ENCODE assay signal across 12 mouse cellular contexts in genomic region chr7:142560942-142561855, GRCm38 (mm10). TPM values are rescaled to one million over a fixed set of nuclear protein-coding genes. Genes with fewer than 3 reads are reported as not detected.
A peak's percentile ranks its signal among the peaks of the same experiment; 100 is the strongest.
DNase-seq lines count a peak whose midpoint lies in the region; ATAC-seq lines count a peak whose summit lies in the region.
"Had no signal": no experiment of that assay in that cellular context is flagged by ENCODE, and none has a peak within 500 bp of the region (broad histone marks: within the 10 kb centered on the region; RNA-seq: fewer than 3 reads in every experiment).

No protein-coding gene starts in this region.

- no peak for ATAC-seq in kidney, embryonic 15.5 days (replicated peaks; ENCODE audit: low FRiP score)
- ATAC-seq in intestine, embryonic 15.5 days: peak; percentile 90
- ATAC-seq in liver, embryonic 15.5 days (ENCODE audit: insufficient read depth): peak; percentile 79

- peaks cover 73% of the 10 kb centered on the region for H3K4me1 ChIP-seq in kidney, embryonic 15.5 days
- H3K4me1 ChIP-seq in intestine, embryonic 15.5 days (replicated peaks): peaks cover 67% of the 10 kb centered on the region
- peaks cover 41% of the 10 kb centered on the region for H3K4me1 ChIP-seq in liver, embryonic 15.5 days (replicated peaks)

- 0 out of 2 replicates have a peak overlapping the region, but pooled peaks have one; percentile 5 for H3K9ac ChIP-seq in kidney, embryonic 15.5 days
- H3K9ac ChIP-seq in intestine, embryonic 15.5 days: no peak overlapping the region
- no peak overlapping the region for H3K9ac ChIP-seq in liver, embryonic 15.5 days
- H3K9ac ChIP-seq: hindbrain, embryonic 15.5 days had no signal

- peak overlapping the region; percentile 52 for H3K27ac ChIP-seq in kidney, embryonic 15.5 days
- peak overlapping the region; percentile 83 for H3K27ac ChIP-seq in intestine, embryonic 15.5 days
- H3K27ac ChIP-seq in liver, embryonic 15.5 days (replicated peaks): peak overlapping the region; percentile 74
- H3K27ac ChIP-seq: hindbrain, embryonic 15.5 days; layer of hippocampus, adult 2 months had no signal

- H3K36me3 ChIP-seq in kidney, embryonic 15.5 days: no peaks in the 10 kb centered on the region
- H3K36me3 ChIP-seq in intestine, embryonic 15.5 days: no peaks in the 10 kb centered on the region
- H3K36me3 ChIP-seq in liver, embryonic 15.5 days (replicated peaks): no peaks in the 10 kb centered on the region
- H3K36me3 ChIP-seq: hindbrain, embryonic 15.5 days had no signal

- DNase-seq in embryo, embryonic 10 days (ENCODE audit: low spot score): peak; percentile 76
- DNase-seq in embryo, embryonic 10.5 days (ENCODE audit: low spot score): no peak
- no peak for DNase-seq in kidney, adult 8-10 months
- no peak for DNase-seq in right cerebral cortex, postnatal 10 days (ENCODE audit: low spot score in 2 of 2)
- no peak for DNase-seq in retina, postnatal 1 day
- DNase-seq: gastrocnemius, postnatal 10 days; lung, adult 18-20 months had no signal

- H3K4me3 ChIP-seq in kidney, embryonic 15.5 days (replicated peaks): no peak overlapping the region
- H3K4me3 ChIP-seq in intestine, embryonic 15.5 days (replicated peaks): no peak overlapping the region
- no peak overlapping the region for H3K4me3 ChIP-seq in liver, embryonic 15.5 days (replicated peaks)
- H3K4me3 ChIP-seq: hindbrain, embryonic 15.5 days; layer of hippocampus, adult 2 months had no signal

- H3K27me3 ChIP-seq in kidney, embryonic 15.5 days: no peaks in the 10 kb centered on the region
- no peaks in the 10 kb centered on the region for H3K27me3 ChIP-seq in intestine, embryonic 15.5 days (replicated peaks)
- no peaks in the 10 kb centered on the region for H3K27me3 ChIP-seq in liver, embryonic 15.5 days
- H3K27me3 ChIP-seq: hindbrain, embryonic 15.5 days had no signal

- no peaks in the 10 kb centered on the region for H3K9me3 ChIP-seq in kidney, embryonic 15.5 days (replicated peaks)
- H3K9me3 ChIP-seq in intestine, embryonic 15.5 days: no peaks in the 10 kb centered on the region
- no peaks in the 10 kb centered on the region for H3K9me3 ChIP-seq in liver, embryonic 15.5 days (replicated peaks)
- H3K9me3 ChIP-seq: hindbrain, embryonic 15.5 days had no signal

- WGBS in kidney, embryonic 15.5 days: 29% methylated on average over 18 of the region's 18 CpGs
- WGBS in intestine, embryonic 15.5 days: 36% methylated on average over 18 of the region's 18 CpGs
- 38% methylated on average over 18 of the region's 18 CpGs for WGBS in liver, embryonic 15.5 days (ENCODE audit: insufficient replicate concordance)

- no peak overlapping the region for H3K4me2 ChIP-seq in kidney, embryonic 15.5 days
- H3K4me2 ChIP-seq in intestine, embryonic 15.5 days (replicated peaks): no peak overlapping the region
- H3K4me2 ChIP-seq in liver, embryonic 15.5 days: no peak overlapping the region
- H3K4me2 ChIP-seq: hindbrain, embryonic 15.5 days had no signal

RNA-seq across cellular contexts. Expression of gene Mrpl23, which starts 28.7 kb away (rescaled TPM):
- polyA plus RNA-seq in kidney, embryonic 15.5 days (2015; fragmentation: Nextera tagmentation; extraction: Ambion mirVana): 25.8 and 26.8 TPM in 2 replicates
- polyA plus RNA-seq in intestine, embryonic 15.5 days (2015; fragmentation: Nextera tagmentation; extraction: Ambion mirVana): 44.9 and 57.4 TPM in 2 replicates
- polyA plus RNA-seq in liver, embryonic 15.5 days (2015; fragmentation: Nextera tagmentation; extraction: Ambion mirVana): 9.8 and 11.9 TPM in 2 replicates
